Mouse (Mus musculus) adrenal gland, postnatal 14 days (tissue): ENCODE results near the gene Tnfsf12. TPM values are rescaled to one million over a fixed set of nuclear protein-coding genes. Genes with fewer than 3 reads are reported as not detected.
"Not testable (repeated sequence)": the region's sequence is repeated elsewhere in the genome, so short reads cannot be mapped to it uniquely, and the experiment has no call there.

ENCODE experiments used
- DNase-seq: peaks from one replicate; pipeline ENCODE4 v3.0.0; 2021; ENCODE audit warnings: mixed read lengths
- total RNA-seq: library from RNA; stranded (reverse); gene quantifications from 2 replicates; pipeline ENCODE4 v1.2.3, GENCODE M21; 2021

Tnfsf12 gene
- total RNA-seq, 1 experiment from 2014 or later, result 20.3 TPM

DNA sequence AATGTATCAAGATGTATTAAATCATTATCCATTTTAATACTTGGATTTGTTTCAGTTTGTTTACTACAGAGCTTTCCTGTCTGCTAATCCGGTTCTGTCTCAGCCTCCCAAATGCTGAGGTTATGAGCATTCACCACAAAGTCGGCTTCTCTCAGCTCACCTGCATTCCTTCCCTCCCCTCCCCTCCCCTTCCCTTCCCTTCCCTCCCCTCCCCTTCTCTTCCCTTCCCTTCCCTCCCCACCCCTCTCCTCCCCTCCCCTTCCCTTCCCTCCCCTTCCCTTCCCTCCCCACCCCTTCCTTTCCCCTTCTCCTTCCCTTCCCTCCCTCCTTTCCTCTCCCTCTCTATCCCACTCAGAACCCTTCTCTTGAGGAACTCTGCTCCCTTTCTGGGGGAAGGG, 9.0 kb upstream of the Tnfsf12 start:
- no peak for DNase-seq

- DNase-seq, result no peak
Observed at GRCm38 (mm10) chr11:69703814-69704612, 8.4 kb upstream of the Tnfsf12 start.

DNA sequence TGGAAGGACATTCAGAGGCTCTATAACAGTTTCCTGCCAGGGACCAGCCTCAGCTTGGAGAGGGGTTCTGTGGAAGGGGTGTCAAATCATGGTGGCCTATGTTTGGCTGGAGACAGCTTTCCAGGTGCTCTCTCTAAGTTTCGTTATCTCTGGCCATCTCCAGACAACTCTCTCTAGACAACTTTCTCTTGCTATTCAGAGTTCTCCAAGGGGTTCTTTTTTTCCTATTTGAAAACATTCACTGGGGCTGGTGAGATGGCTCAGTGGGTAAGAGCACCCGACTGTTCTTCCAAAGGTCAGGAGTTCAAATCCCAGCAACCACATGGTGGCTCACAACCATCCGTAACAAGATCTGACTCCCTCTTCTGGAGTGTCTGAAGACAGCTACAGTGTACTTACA, 7.7 kb upstream of the Tnfsf12 start:
- not testable (repeated sequence) for DNase-seq

DNA sequence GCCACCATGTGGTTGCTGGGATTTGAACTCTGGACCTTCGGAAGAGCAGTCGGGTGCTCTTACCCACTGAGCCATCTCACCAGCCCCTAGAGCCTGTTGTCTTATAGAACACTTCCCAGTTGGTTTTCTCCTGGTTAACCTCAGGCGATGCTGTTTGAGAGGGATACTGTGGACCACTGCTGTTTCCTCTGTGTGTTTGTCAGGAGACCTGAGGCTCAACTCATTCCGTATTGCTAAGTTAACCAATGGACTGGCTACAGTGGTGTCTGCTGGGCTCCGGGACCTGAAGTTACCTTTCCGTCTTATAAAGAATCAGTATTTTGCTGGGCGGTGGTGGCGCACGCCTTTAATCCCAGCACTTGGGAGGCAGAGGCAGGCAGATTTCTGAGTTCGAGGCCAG, 7.2 kb upstream of the Tnfsf12 start:
- DNase-seq, result not testable (repeated sequence)

DNA sequence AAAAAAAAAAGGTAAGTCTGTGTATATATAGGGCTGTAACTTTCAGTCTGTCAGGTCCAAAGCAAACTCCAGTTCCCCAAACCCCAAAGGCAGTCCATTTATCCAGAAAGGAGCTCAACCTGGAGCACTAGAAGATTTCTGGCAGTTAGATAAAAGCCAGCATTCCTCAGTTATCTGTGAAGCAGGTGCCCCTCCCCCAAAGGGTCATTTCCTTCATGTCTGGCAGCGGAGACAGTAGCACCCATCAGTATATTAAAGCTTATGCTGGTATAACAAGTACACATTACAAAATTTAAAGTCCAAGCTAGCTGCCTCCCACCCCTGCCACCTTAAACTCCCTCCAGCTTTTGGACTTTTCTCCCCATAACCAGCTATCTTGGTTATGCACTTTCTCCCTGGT, 3.9 kb upstream of the Tnfsf12 start:
- peak; percentile 42 for DNase-seq

DNA sequence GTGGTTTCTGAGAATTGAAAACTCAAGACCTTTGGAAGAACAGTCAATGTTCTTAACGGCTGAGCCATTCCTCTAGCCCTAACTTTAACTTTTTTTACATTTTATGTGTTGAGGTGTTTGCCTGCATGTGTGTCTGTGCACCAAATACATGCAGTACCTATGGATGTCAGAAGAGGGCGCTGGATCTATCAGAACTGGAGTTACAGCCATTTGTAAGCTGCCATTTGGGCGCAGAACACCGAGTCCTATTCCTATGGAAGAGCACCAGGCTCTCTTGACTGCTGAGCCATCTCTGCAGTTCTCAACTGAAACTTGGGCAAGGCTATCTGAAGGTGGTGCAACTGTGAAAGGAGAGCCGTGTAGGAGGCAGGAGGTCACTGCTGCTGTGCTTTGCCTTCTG, 2.9 kb upstream of the Tnfsf12 start:
- DNase-seq, result no peak

- DNase-seq, result no peak
Observed at GRCm38 (mm10) chr11:69697396-69697795, 1.7 kb upstream of the Tnfsf12 start.

- DNase-seq, result no peak
Observed at GRCm38 (mm10) chr11:69695046-69695360, 646 bp downstream of the Tnfsf12 start.

- no peak for DNase-seq
Observed at GRCm38 (mm10) chr11:69693421-69693965, 2.2 kb downstream of the Tnfsf12 start.

GRCm38 (mm10) chr11:69692863-69693262, 2.8 kb downstream of the Tnfsf12 start:
- no peak for DNase-seq

DNA sequence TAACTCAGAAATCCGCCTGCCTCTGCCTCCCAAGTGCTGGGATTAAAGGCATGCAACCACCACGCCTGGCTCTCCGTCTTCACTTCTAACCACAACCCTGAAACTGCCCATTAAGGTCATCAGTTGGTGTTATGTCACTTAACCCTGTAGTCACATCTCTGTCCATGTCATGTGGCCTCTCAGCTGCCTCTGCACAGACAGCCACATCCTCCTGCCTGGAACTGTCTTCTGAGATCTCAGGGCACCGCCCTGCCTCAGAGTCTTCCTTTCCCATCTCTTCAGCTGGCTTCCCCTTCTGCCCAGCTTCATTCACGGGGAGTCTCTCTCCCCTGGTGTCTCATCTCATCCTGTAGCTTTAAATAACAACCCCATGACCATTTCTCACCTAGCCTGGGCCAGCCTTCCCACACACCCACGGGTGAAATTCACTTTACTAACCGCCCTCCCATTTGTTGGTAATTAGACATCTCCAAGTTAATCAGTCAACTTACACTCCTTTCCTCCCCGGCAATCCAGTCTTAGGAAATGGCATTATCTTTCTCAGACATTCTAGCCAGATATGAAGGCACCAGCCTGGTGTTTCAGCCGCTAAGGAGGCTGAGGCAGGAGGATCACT, 3.3 kb downstream of the Tnfsf12 start:
- DNase-seq, result no peak

DNA sequence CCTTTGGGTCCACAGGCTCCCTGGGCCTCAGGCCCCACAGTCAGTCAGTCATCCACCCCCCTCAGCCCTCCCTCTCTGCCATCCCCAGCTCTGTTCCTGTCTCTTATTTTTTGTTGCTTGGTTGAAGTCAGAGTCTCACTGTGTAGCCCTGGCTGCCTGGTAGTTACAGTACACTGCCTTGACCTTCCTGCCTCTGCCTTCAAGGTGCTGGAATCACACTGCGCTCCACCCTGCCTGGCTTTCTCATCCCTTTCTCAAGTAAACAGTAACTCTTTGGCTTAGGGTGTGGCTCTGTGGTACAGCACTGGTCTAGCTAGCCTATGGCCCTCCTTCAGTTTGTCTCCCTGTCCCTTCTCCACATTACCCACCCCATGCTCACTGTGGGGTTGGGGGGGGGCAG, 5.8 kb downstream of the Tnfsf12 start:
- no peak for DNase-seq

- no peak for DNase-seq
Observed at GRCm38 (mm10) chr11:69687061-69687460, 8.6 kb downstream of the Tnfsf12 start.

GRCm38 (mm10) chr11:69686377-69686776, 9.3 kb downstream of the Tnfsf12 start:
- DNase-seq, result peak; percentile 75

DNA sequence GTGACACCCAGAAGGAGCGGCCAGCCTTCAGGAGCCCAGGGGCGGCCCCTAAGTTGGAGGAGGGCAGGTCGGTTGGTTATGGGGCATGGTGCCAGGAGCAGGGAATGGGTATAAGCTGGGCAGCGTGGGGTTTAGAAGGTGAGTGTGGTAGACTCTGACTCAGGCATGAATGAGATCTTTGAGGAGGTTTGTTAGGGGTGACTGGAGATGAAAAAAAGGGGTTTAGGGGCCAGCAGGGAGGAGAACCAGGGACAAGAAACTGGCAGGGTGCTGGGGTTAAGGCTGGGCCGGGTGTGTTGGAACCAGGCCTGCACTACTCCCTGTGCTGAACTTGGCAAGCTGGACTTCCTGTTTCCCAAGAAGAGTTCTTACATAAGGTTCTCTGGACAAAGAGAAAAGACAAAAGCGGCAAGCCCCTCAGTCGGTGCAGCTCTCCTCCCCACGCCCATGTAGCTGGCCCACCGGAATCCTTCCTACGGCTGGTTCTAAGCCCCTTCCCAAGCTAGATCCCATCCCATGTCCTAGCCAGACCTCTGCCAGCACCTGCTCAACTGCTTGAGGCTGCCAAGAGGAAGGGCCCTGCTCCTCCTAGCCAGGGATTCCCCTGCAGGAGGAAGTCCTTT, 10.0 kb downstream of the Tnfsf12 start, which contains the start of gene Tnfsf13:
TSS of gene Tnfsf13 (minus strand) at position 259 of the 623 bp plus-strand sequence.
- DNase-seq, result peak; percentile 82

DNA sequence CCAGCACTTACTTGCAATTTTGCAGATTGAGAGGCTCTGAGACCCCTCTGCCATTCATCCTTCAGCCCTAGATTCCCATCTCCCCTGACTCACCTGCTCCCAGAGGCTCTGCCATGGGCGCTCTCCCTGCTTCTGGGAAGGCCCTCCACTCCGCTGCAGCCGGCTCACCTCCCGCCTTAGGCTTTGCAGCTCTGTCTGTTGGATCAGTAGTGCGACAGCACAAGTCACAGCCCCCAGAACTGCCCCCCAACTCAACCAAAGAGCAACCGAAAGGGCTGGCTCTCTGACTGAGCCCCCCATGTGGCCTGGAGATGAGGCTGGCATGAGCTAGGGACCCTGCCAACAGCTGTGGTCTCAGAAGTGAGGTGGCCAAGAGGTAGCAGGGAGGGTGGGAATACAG, 10.7 kb downstream of the Tnfsf12 start:
- no peak for DNase-seq

DNA sequence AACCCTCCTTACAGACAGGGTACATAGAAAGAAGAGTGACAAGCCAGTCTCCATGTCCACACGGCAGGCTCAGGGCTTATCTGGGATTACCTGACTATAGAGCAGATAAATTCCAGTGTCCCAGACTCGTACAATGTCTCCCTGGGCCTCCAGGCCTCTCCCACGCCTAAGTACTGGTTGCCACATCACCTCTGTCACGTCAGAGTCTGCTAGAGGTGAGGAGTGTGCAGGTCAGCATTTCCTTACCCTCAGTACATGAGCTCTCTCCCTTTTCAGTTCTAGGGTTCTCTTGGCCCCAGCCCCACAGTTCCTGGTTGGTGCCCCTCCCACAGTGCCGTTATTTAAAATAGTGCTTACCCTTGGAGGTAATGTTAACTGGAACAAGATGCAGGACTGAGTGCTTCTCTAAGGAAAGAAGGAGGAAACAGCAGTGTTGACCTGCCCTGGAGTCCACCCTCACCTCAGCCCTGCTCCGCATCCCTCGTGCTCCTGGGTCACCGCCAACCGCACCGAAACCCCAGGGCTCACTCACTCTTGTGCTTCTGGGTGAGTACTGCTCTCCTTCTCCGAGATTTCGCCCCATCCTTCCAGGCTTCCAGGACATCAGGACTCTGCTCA, 11.4 kb downstream of the Tnfsf12 start:
- DNase-seq, result no peak

DNA sequence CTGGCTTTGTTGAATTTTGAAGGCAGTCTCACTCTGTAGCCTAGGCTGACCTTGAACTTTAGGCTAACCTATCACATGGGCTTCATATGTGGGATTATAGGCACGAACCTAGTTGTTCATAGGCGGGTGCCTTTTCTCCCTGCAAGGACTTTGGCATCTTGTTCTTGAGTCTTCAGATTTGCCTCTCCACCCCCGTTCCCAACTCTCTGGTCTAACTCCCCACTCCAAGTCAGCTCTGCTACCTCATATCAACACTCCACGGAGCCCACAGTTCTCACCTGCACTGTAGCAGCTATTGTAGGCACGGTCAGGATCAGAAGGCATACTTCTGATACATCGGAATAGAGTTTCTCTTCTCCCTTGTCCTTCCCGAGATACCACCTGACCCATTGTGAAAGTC, 12.1 kb downstream of the Tnfsf12 start:
- no peak for DNase-seq

GRCm38 (mm10) chr11:69682840-69683533, 12.7 kb downstream of the Tnfsf12 start:
- peak; percentile 93 for DNase-seq

DNA sequence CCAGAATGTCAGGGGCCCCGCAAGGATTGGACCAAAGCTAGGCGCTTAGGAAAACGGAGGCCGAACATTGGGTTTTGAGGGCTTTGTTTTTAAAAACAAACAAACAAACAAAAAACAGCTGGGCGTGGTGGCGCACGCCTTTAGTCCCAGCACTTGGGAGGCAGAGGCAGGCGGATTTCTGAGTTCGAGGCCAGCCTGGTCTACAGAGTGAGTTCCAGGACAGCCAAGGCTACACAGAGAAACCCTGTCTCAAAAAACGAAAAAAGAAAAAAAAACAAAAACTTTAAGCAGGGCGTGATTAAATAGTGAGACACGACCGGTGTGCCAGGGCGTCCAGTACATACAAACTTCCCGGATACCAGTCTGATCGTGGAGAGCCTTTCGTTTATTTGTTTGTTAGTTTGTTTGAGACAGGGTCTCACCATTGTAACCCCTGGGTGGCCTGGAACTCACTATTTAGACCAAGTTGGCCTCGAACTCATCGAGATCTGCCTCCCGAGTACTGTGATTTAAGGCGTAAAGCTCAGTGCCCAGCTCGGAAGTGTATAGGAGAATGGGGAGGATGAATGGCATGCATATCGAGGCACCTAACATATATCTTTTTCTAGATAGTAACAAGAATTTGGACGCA, 13.3 kb downstream of the Tnfsf12 start:
- DNase-seq, result no peak

- peak; percentile 99 for DNase-seq
Observed at GRCm38 (mm10) chr11:69681314-69682208, 14.1 kb downstream of the Tnfsf12 start, which contains the start of gene Senp3. Senp3 (minus strand) TSS chr11:69682084.
